Mouse (Mus musculus): Measurements from ENCODE around the gene Mlxipl.

Gene Mlxipl

DNA sequence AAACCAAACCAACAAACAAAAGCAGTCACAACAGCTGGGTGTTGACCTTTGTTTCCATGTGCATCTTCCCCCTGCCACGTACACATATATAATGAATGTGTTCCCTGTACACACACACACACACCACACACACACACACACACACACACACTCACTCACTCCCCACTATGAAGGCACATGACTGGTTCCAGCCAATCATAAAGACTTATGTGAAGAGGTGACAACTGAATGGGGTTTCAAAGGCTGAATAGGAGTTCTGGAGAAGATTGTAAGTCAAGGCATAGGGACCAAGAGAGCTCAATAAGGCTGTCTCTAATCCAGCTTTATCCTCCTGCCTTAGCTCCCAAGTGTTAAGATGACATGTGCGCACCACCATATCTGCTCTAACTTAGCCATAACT, 10.1 kb upstream of the Mlxipl start:
- no peak for DNase-seq (ENCODE audit: low spot score in 2 of 2)

DNA sequence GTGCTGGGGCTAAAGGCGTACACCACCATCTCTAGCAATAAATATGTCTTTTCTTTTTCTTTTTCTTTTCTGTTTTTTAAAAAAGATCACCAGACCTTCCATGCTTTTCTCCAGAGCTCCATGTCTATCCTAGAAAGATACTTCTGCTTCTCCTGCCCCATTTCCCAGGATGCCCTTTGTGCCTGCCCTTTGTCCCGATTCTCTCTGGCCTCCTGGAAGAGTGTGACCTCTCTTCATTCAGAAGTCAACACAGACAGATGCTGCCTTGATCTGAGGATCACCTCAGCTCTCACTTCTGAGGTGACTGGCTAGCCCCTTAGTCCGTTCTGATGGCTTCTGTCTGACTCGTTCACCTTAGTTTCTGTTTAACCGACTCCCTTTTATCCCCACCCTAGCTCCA, 9.2 kb upstream of the Mlxipl start:
- DNase-seq (ENCODE audit: low spot score in 2 of 2) = no peak

GRCm38 (mm10) chr5:135086871-135087270, 2.8 kb upstream of the Mlxipl start:
- no peak for DNase-seq (ENCODE audit: low spot score in 2 of 2)

- DNase-seq (ENCODE audit: low spot score in 2 of 2) = no peak
Observed at GRCm38 (mm10) chr5:135100981-135101380, 11.3 kb downstream of the Mlxipl start.

GRCm38 (mm10) chr5:135103999-135104660, 14.4 kb downstream of the Mlxipl start:
- no peak for DNase-seq (ENCODE audit: low spot score in 2 of 2)

DNA sequence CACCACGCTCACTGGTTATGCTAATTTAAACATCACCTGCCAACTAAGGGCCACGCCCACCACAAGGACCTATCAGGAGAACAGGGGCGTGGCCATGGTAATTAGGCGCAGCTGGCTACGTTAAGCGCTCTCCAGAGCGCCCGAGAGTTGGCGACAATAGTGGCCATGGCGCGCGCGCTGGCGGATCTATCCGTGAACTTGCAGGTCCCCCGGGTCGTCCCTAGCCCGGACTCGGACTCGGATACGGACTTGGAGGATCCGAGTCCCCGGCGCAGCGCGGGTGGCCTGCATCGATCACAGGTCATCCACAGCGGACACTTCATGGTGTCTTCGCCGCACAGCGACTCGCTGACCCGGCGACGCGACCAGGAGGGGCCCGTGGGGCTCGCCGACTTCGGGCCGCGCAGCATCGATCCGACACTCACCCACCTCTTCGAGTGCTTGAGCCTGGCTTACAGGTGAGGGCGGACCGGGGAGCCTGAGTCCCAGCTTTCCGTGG, 17.1 kb downstream of the Mlxipl start:
- peak; percentile 48 to 53 for DNase-seq (ENCODE audit: low spot score in 2 of 2)

GRCm38 (mm10) chr5:135107521-135108501, 18.1 kb downstream of the Mlxipl start:
- DNase-seq (ENCODE audit: low spot score in 2 of 2) = no peak

GRCm38 (mm10) chr5:135109017-135109416, 19.3 kb downstream of the Mlxipl start:
- no peak for DNase-seq (ENCODE audit: low spot score in 2 of 2)

DNA sequence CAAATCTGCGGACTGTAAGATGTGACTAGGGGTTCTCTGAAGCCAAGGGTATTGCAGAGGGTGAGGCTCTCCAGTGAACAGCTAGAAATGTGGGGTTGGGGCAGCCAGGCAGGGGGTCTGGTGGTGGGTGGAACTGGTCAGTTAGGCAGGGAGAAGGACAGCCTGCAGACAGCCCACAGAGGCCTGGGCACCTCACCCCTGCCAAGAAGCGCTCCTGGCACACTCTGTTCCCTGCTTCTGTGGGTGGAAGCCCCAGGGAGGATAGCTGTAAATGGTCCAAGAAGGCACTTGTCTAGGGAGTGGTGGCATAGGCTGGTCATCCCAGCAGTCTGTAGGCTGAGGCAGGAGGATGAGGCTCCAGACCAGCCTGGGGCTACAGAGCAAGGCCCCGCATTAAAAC, 19.7 kb downstream of the Mlxipl start:
- DNase-seq (ENCODE audit: low spot score in 2 of 2) = no peak

GRCm38 (mm10) chr5:135109976-135110375, 20.3 kb downstream of the Mlxipl start:
- DNase-seq (ENCODE audit: low spot score in 2 of 2) = no peak

DNA sequence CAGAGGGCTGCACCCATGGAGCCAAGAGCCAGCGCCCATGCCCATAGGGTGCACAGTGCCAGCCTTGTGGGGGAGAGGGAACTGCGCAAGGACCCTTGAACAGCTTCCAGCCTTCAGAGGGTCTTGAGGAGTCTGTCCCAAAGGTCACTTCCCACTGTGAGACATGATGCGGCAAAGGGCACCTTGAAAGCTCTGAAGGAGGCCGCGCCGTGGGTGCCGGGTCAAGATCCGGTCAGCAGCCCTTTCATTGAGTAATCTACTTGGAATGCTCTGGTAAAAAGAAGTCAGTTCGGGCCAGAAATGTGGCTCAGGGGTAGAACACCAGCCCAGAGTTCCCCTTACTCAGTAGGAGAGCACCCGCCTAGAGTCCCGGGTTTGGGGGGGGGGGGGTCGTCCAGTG, 24.1 kb downstream of the Mlxipl start:
- DNase-seq (ENCODE audit: low spot score in 2 of 2) = no peak

GRCm38 (mm10) chr5:135115241-135115640, 25.6 kb downstream of the Mlxipl start:
- DNase-seq (ENCODE audit: low spot score in 2 of 2) = no peak

DNA sequence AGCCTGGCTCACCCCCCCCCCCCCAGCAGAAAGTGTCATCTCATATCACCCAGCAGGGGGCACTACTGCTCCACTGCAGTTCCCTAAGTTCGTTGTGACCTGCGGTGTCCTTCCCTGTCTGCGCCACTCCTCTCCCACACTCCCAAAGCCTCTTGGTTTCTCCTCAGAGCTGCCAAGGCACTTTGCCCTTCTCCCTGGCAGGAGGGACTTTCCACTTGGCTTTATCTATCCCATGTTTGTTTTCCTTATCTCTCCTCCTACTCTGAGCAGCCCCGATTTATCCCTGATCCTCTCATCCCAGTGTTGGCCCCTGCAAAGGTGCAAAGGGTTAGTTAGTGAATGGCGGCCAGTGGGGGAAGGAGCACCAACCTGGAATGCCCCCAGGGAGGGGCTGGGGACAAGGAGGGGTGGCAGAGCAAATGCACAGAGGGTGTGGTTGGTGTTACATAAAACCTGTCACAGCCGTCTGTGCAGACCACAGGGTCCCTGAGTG, 28.9 kb downstream of the Mlxipl start:
- peak in 1 of 2 experiments; percentile 10 for DNase-seq (ENCODE audit: low spot score in 2 of 2)

DNA sequence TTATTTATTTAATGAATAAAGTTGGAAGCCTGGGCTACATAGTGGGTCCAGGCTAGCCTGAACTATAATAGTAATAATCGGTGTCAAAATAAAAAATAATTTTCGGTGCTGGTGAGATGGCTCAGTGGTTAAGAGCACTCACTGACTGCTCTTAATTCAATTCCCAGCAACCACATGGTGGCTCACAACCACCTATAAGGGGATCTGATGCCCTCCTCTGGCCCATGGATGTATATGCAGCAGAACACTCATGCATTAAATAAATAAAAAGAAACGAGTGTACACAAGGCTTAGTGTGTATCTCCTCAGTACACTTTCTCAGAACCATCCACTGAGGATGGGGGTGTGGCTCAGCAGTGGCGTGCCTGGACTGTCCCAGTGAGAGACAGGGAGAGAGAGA, 31.1 kb downstream of the Mlxipl start:
- no peak for DNase-seq (ENCODE audit: low spot score in 2 of 2)

GRCm38 (mm10) chr5:135126121-135126520, 36.4 kb downstream of the Mlxipl start:
- no peak for DNase-seq (ENCODE audit: low spot score in 2 of 2)

DNA sequence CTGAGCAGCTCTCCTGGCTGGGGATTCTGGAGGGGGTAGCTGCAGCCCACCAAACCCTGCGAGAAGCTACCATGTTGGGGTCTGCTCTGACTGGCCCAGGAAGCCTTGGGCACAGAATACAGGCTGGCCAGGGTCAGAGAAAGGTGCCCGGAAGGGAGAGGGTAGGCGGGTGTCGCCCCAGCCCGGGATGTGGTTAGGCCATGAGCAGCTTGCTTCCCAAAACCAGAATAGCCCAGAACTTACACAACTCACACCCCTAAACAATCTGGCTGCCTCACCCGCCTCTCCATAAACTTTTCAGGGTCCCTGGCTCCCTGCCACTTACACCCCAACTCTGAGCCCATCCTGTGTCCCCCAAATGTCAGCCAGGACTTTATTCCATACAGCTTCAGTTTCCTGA, 38.0 kb downstream of the Mlxipl start:
- DNase-seq (ENCODE audit: low spot score in 2 of 2) = no peak

DNA sequence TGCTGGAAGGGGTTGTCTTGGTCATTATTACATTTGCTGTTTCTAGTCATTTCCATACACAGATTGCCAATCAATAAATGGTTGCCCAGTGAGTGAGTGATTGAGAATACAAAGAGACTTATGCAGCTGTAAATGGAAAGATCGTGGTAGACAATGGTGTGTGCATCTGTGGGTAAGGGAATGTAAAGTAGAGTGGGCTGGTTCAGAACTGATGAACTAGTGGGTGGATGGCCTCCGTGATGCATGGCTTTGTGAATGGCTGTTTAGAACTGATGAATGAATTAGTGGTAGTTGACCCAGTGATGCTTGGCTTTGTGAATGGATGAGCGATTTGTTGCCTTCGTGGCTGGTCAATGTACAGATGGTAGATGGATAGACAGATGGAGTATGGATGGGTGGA, 40.1 kb downstream of the Mlxipl start:
- no peak for DNase-seq (ENCODE audit: low spot score in 2 of 2)

GRCm38 (mm10) chr5:135133736-135134405, 44.2 kb downstream of the Mlxipl start:
- peak in 1 of 2 experiments; percentile 22 for DNase-seq (ENCODE audit: low spot score in 2 of 2)

GRCm38 (mm10) chr5:135134534-135134933, 44.8 kb downstream of the Mlxipl start:
- no peak for DNase-seq (ENCODE audit: low spot score in 2 of 2)

DNA sequence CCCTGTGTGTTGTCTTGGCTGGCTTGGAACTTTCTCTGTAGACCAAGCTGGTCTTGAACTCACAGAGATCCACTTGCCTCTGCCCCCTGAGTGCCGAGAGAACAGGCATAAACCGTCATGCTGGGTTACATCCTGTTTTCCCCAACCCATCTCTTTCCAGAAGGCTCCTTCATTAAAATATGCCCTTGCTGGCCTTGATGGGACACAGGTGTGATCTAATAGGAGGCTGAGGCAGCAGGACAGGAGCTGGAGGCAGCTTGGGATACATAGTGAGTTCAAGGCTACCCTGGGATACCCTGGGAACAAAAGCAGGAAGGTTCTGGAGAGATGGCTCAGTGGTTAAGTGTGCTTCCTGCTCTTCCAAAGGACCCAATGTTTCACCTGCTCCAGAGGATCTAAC, 50.2 kb downstream of the Mlxipl start:
- no peak for DNase-seq (ENCODE audit: low spot score in 2 of 2)

- no peak for DNase-seq (ENCODE audit: low spot score in 2 of 2)
Observed at GRCm38 (mm10) chr5:135144469-135144868, 54.8 kb downstream of the Mlxipl start.

DNA sequence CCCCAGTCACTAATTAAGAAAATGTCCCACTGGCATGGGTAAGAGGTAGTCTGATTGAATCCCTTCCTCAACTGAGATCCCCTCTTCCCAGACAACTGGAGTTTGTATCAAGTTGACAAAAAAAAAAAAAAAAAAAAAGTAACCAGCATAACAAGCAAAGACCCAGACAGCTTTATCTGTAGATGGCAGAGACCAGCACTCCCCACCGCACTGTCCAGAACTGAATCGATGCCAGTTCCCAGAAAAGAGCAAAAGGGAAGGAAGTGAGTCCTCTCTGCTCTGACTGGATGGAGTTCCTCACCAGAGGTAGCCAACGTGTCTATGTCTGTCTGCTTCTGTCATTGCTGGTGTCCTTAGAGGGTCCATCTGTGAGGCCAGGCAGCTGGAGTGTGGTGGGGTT, 55.8 kb downstream of the Mlxipl start:
- DNase-seq (ENCODE audit: low spot score in 2 of 2) = no peak

Measured in right cerebral cortex, postnatal 36 days (tissue).